Mouse (Mus musculus): ENCODE results near the gene AF067063. TPM values are rescaled to one million over a fixed set of nuclear protein-coding genes. Genes with fewer than 3 reads are reported as not detected.
"Not testable (repeated sequence)": the region's sequence is repeated elsewhere in the genome, so short reads cannot be mapped to it uniquely, and the experiment has no call there.

AF067063 gene
- not detected in 2 replicates for polyA plus RNA-seq (2014; fragmentation: Nextera tagmentation; extraction: Ambion mirVana)

GRCm38 (mm10) chr13:119830116-119830515 is at the start of gene AF067063:
AF067063 (minus strand) TSS chr13:119830216.
- H3K4me3 ChIP-seq (ENCODE audit: low read depth, low read length); H3K4me2 ChIP-seq (ENCODE audit: low read depth, low read length); ATAC-seq (ENCODE audit: low read depth); H3K9ac ChIP-seq (ENCODE audit: low read depth, low read length); DNase-seq (ENCODE audit: low spot score); H3K27me3 ChIP-seq (replicated peaks; ENCODE audit: control insufficient read depth, insufficient read depth, low read length); H3K36me3 ChIP-seq (ENCODE audit: control insufficient read depth, insufficient read depth, low read length); H3K9me3 ChIP-seq (ENCODE audit: control insufficient read depth, low read length); H3K27ac ChIP-seq (replicated peaks; ENCODE audit: low read depth, low read length); H3K4me1 ChIP-seq (ENCODE audit: control insufficient read depth, insufficient read depth, low read length): not testable (repeated sequence)

GRCm38 (mm10) chr13:119864395-119864999 is 34.5 kb upstream of the AF067063 start:
- H3K4me2 ChIP-seq (ENCODE audit: low read depth, low read length); DNase-seq (ENCODE audit: low spot score); H3K4me3 ChIP-seq (ENCODE audit: low read depth, low read length); H3K4me1 ChIP-seq (ENCODE audit: control insufficient read depth, insufficient read depth, low read length); H3K36me3 ChIP-seq (ENCODE audit: control insufficient read depth, insufficient read depth, low read length); ATAC-seq (ENCODE audit: low read depth); H3K9me3 ChIP-seq (ENCODE audit: control insufficient read depth, low read length); H3K9ac ChIP-seq (ENCODE audit: low read depth, low read length); H3K27me3 ChIP-seq (replicated peaks; ENCODE audit: control insufficient read depth, insufficient read depth, low read length); H3K27ac ChIP-seq (replicated peaks; ENCODE audit: low read depth, low read length): not testable (repeated sequence)
- 76% methylated on average over 6 of the region's 7 CpGs for WGBS

- not testable (repeated sequence) for H3K36me3 ChIP-seq (ENCODE audit: control insufficient read depth, insufficient read depth, low read length); H3K4me2 ChIP-seq (ENCODE audit: low read depth, low read length); H3K4me3 ChIP-seq (ENCODE audit: low read depth, low read length); ATAC-seq (ENCODE audit: low read depth); H3K27ac ChIP-seq (replicated peaks; ENCODE audit: low read depth, low read length); H3K9ac ChIP-seq (ENCODE audit: low read depth, low read length); DNase-seq (ENCODE audit: low spot score); H3K9me3 ChIP-seq (ENCODE audit: control insufficient read depth, low read length); H3K4me1 ChIP-seq (ENCODE audit: control insufficient read depth, insufficient read depth, low read length); H3K27me3 ChIP-seq (replicated peaks; ENCODE audit: control insufficient read depth, insufficient read depth, low read length)
- WGBS = no CpG with 5 or more reads among the region's 6 CpGs
Observed at GRCm38 (mm10) chr13:119862399-119862798, 32.4 kb upstream of the AF067063 start.

GRCm38 (mm10) chr13:119839982-119840381 is 10.0 kb upstream of the AF067063 start:
- H3K4me1 ChIP-seq (ENCODE audit: control insufficient read depth, insufficient read depth, low read length); H3K4me3 ChIP-seq (ENCODE audit: low read depth, low read length); H3K27me3 ChIP-seq (replicated peaks; ENCODE audit: control insufficient read depth, insufficient read depth, low read length); H3K9ac ChIP-seq (ENCODE audit: low read depth, low read length); H3K9me3 ChIP-seq (ENCODE audit: control insufficient read depth, low read length); H3K27ac ChIP-seq (replicated peaks; ENCODE audit: low read depth, low read length); ATAC-seq (ENCODE audit: low read depth); H3K36me3 ChIP-seq (ENCODE audit: control insufficient read depth, insufficient read depth, low read length); DNase-seq (ENCODE audit: low spot score); H3K4me2 ChIP-seq (ENCODE audit: low read depth, low read length): not testable (repeated sequence)
- 21% methylated on average over 6 of the region's 6 CpGs for WGBS

DNA sequence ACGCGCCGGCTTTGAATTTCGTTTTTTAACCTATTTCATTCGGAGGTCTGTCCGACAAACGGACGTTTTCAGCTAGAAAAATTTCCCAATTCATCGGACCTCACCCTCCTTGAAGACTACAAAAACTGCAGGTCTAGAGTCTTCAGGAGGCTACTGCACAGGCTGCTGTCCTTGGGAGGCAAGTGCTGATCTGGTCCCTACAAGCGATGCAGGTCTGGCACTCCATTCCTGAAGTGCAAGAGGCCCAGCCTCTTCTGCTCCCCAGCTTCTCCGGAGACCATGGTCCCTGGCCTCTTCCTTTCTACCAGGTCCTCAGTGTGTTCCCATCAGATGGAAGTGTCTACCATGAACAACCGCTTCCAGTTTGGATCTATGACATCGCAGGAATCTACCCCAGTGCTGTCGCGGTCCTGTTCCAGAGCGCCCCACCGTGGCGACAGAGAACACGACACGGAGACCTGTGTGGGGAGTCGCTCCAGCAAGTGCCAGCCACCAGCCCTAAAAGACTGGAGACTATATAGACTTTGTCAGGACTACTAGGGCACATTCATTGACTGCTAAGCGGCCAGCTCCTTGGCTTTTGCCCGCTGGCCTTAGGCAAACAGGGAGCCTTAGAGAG is 7.8 kb upstream of the AF067063 start:
- not testable (repeated sequence) for H3K9ac ChIP-seq (ENCODE audit: low read depth, low read length); H3K4me3 ChIP-seq (ENCODE audit: low read depth, low read length); DNase-seq (ENCODE audit: low spot score); H3K9me3 ChIP-seq (ENCODE audit: control insufficient read depth, low read length); H3K4me1 ChIP-seq (ENCODE audit: control insufficient read depth, insufficient read depth, low read length); ATAC-seq (ENCODE audit: low read depth); H3K4me2 ChIP-seq (ENCODE audit: low read depth, low read length); H3K27ac ChIP-seq (replicated peaks; ENCODE audit: low read depth, low read length); H3K36me3 ChIP-seq (ENCODE audit: control insufficient read depth, insufficient read depth, low read length); H3K27me3 ChIP-seq (replicated peaks; ENCODE audit: control insufficient read depth, insufficient read depth, low read length)
- WGBS = 14% methylated on average over 14 of the region's 23 CpGs

GRCm38 (mm10) chr13:119836324-119836811 is 6.4 kb upstream of the AF067063 start:
- H3K4me3 ChIP-seq (ENCODE audit: low read depth, low read length) = peak overlapping the region; percentile 18
- H3K27me3 ChIP-seq (replicated peaks; ENCODE audit: control insufficient read depth, insufficient read depth, low read length); H3K4me1 ChIP-seq (ENCODE audit: control insufficient read depth, insufficient read depth, low read length); H3K36me3 ChIP-seq (ENCODE audit: control insufficient read depth, insufficient read depth, low read length); H3K27ac ChIP-seq (replicated peaks; ENCODE audit: low read depth, low read length); H3K9me3 ChIP-seq (ENCODE audit: control insufficient read depth, low read length); H3K9ac ChIP-seq (ENCODE audit: low read depth, low read length): not testable (repeated sequence)
- H3K4me2 ChIP-seq (ENCODE audit: low read depth, low read length) = peak overlapping the region; percentile 40
- 20% methylated on average over 14 of the region's 23 CpGs for WGBS
- DNase-seq (ENCODE audit: low spot score) (peak; percentile 32), ATAC-seq (ENCODE audit: low read depth) (peak; percentile 84)

DNA sequence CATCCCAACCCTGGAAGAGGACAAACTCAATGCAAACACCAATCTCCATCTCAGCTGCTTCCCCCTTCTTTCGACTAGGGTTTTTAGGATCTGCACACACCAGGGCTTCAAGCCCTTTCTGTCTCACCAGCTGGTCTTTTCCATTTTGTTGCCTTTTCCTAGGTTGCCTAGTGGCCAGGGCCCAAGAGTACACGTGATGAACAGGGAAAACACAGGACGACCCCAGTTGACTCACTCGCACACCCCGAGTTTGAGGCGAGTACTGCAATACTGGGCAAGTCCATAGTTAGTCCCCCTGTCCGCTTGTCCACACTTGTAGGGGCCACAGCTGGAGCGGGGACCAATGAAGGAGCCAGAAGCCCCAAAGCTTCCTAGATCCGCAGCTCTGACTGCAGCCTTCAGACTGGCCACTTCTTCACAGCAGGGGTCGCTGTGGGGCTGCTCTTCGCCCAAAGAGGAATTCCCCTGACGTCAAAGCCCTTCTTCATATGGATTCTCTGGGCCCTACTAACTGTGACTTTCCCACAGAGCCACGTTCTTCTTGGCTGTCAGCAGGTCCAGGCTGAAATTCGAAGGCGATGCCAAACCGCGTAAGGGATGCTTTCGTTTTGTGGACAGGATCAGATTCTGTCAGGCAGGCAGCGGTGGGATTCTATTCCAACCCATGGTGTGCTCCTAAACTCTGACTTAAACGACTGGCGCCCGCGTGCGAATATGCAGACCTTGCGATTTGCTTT is 5.5 kb upstream of the AF067063 start, which contains the start of gene D13Ertd608e:
TSS of gene D13Ertd608e (plus strand) at position 687 of the 737 bp plus-strand sequence.
- DNase-seq (ENCODE audit: low spot score) (peak; percentile 41), ATAC-seq (ENCODE audit: low read depth) (peak; percentile 53; the same call in 1 of the 2 replicates)
- peak within 1 kb of the TSS; percentile 40 for H3K4me2 ChIP-seq (ENCODE audit: low read depth, low read length)
- H3K4me1 ChIP-seq (ENCODE audit: control insufficient read depth, insufficient read depth, low read length); H3K9me3 ChIP-seq (ENCODE audit: control insufficient read depth, low read length); H3K9ac ChIP-seq (ENCODE audit: low read depth, low read length); H3K27ac ChIP-seq (replicated peaks; ENCODE audit: low read depth, low read length); H3K36me3 ChIP-seq (ENCODE audit: control insufficient read depth, insufficient read depth, low read length); H3K27me3 ChIP-seq (replicated peaks; ENCODE audit: control insufficient read depth, insufficient read depth, low read length): not testable (repeated sequence)
- H3K4me3 ChIP-seq (ENCODE audit: low read depth, low read length) = peak within 1 kb of the TSS; percentile 18
- 19% methylated on average over 17 of the region's 25 CpGs for WGBS

DNA sequence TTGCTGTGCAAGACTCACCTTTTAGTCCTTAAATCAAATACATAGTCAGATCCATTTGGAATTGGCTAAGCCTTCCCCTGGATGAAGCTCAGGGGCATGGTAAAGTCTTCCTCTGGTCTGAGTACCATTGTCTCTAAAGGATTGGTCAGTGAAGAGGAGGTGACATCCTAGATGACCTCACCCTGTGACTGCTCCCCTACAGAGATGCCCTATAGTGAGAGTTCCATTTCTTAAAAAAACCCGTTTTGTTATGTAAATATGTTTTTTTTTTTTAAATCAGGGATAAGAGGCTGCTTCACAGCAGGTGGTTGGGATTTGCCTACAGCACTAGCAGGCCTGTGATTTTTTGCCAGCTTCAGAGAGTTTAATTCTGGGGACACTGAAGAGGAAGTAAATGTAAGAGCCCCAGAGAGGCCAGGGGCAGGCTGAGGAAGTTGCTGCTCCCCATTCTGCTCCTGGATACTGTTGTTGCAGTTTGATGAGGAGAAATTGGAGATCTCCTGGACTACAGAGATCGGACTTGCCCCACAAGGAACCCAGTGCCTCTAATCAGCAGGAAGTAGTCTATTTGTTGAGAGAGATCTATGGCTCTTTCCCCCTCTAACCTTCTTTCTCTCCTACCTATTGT is 12.3 kb downstream of the AF067063 start:
- Histone ChIP-seq H3K9me3 (ENCODE audit: control insufficient read depth, low read length) (no peaks in the 10 kb centered on the region), H3K4me2 (ENCODE audit: low read depth, low read length) (no peak overlapping the region), H3K27ac (replicated peaks; ENCODE audit: low read depth, low read length) (no peak overlapping the region), H3K27me3 (replicated peaks; ENCODE audit: control insufficient read depth, insufficient read depth, low read length) (no peaks in the 10 kb centered on the region), H3K4me1 (ENCODE audit: control insufficient read depth, insufficient read depth, low read length) (no peaks in the 10 kb centered on the region), H3K36me3 (ENCODE audit: control insufficient read depth, insufficient read depth, low read length) (no peaks in the 10 kb centered on the region), H3K9ac (ENCODE audit: low read depth, low read length) (no peak overlapping the region), H3K4me3 (ENCODE audit: low read depth, low read length) (no peak overlapping the region)
- WGBS = 29% methylated on average over 2 of the region's 2 CpGs
- DNase-seq (ENCODE audit: low spot score) (no peak), ATAC-seq (ENCODE audit: low read depth) (no peak)

Data from embryonic facial prominence, embryonic 14.5 days (tissue).